Mouse (Mus musculus) hematopoietic multipotent progenitor cell, adult 10-12 weeks (in vitro differentiated cells): ENCODE measurements around the gene Tmem126a. TPM values are rescaled to one million over a fixed set of nuclear protein-coding genes. Genes with fewer than 3 reads are reported as not detected.

Source experiments
- polyA plus RNA-seq: library from polyadenylated mRNA; stranded (reverse); fragments of >175 nt; gene quantifications from 2 replicates; pipeline ENCODE4 v1.2.3, GENCODE M21; 2012; ENCODE audit warnings: low replicate concordance

Gene Tmem126a
- polyA plus RNA-seq = 14.2 and 32.5 TPM in 2 replicates

DNA sequence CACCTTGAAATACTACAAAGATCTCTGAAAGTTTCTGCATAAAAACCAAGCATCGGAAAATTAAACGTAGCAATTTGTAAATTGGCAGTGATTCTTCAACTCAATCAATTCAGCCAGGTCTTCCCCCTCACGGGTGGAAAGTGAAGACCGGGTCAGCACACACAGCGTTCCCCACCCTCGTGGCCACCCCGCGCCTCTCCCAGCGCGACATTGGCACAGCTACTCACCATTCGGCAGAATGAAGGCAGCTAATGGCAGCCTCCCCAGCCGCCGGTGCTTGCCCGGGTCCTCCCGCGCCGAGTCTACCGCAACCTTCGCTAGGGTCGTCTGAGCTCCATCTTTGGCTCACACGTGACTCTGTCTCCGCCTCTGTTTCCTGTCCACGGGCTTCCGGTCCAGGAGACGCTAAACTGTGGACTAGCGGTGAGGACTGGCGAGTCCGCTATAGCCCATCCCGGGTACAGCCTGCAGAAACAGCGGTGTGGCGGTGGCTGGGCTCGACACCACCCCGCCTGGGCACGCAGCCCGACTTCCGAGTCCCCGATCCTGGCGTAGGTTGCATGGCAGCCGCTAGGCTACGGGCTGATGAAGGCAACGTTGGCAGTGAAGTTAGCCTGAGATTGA is at the start of gene Tmem126a:
Tmem126a (minus strand) TSS at position 385 of the 624 bp plus-strand sequence.

DNA sequence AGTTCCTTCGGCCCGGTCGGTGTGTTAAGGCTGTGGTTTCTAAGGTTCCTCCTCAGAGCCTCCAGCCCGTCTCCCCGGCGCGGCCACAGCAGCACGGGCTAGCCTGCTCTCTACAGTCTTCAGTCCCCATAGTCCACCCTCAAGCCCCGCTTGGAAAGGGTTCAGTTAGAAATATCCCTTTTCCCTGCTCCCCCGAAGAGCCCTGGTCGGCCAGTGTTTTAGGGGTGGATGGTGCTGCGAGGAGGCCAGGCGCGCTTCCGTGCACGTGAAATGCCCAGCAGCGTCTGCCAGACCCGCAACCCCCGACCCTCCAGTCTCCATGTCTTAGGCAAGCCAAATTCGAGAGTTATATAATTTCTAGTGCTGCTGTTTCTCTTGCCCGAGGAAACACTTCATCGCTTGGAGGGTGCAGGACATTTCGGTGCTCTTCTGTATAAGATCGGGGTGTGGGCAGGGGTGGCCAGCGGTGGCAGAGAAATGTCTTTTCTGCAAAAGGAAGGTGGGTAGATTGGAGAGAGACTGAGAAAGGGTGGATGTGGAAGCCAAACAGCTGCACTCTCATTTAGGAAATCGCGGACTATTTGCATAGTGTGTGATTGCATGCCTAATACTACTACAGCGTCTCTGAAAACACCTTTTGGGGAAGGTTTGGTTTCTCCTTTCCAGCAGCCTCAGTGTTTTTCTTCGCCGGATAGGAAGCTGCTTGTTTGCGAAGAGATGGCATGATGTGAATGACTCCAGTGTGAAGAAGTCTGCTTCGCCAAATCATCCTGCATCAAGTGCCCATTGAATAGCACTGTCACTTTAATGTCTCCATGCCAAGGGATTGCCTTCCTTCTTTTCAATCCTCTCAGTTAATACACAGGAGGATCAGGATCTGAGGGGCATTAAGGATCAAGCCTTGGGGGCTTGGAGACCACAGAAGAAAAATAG is 19.6 kb upstream of the Tmem126a start, which contains the start of gene Dlg2:
Dlg2 (plus strand) TSS at position 360 of the 933 bp plus-strand sequence.

DNA sequence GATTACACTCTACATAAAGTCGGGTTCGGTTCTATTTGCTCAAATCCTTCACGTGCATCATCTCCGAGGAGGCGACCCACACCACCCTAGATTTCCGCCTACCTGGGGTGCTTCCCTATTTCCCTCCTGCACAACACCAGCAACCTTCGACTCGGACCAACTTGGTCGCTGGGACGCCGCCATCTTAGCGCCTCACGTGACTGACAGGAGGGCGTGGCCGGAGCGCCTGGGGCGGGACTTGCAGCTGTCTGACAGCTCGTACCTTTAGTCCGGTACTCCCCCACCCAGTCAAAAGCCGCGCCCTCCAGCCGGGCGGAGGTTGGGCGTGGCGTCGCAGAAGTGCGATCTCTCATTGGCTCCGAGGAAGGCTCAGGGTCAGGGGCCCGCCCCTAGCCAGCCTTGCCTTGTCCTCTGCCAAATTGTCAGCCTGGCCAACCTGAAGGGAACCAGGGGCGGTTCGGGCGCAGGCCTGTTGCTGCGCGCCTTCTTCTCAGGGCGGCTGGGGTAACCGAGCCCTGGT is 18.8 kb upstream of the Tmem126a start, which contains the start of gene Tmem126b:
Tmem126b (minus strand) TSS at position 209 of the 520 bp plus-strand sequence.

DNA sequence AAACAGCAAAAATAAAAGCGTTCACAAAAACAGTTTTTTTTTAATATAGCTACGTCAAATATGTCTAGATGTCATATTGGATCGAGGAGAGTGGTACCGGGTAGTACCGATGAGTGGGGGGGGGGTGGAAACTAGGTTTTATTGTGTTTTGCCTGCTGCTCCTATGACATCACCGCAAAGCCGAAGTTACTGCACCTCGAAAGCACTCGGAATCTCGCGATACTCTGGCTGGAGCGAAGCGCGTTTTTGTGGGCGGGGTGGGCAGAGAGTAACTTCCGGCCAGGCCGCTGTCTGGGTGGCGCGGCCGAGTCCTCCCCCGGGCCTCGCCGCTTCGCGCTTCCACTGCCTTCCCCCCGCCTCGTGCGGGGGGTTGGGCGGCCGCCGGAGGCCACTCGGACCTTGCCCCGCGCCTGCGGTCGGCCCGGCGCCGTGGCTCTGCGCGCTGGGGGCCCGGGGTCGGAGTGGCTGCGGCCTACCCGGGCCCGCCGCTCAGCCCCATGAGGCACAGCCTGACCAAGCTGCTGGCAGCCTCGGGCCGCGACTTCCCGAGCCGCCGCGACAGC is 14.4 kb downstream of the Tmem126a start, which contains the start of gene Crebzf:
Crebzf (plus strand) TSS at position 212 of the 563 bp plus-strand sequence.

GRCm38 (mm10) chr7:90426020-90427001 is 30.7 kb downstream of the Tmem126a start, which contains the start of gene Ccdc89:
Ccdc89 (plus strand) TSS chr7:90426577.

Other genes starting within 250 kb of the Tmem126a start
- gene Ccdc83, start 191.5 kb downstream of the Tmem126a start, polyA plus RNA-seq = not detected in 2 replicates
- gene Sytl2, start 155.0 kb downstream of the Tmem126a start, polyA plus RNA-seq = 1.4 and 2.5 TPM in 2 replicates
- not detected in 2 replicates for gene Ccdc89, start 30.7 kb downstream of the Tmem126a start, polyA plus RNA-seq
- gene Crebzf, start 14.5 kb downstream of the Tmem126a start, polyA plus RNA-seq = 82.0 and 212 TPM in 2 replicates
- 3.1 and 5.8 TPM in 2 replicates for gene Tmem126b, start 18.8 kb upstream of the Tmem126a start, polyA plus RNA-seq
- 0.11 and 0.22 TPM in 2 replicates for gene Dlg2, start 19.4 kb upstream of the Tmem126a start, polyA plus RNA-seq